Mouse (Mus musculus): ENCODE measurements at regions not wholly inside any gene's neighbourhood (a gene's known extent, or its start where the extent isn't known, plus 50 kb on each side); places are given as distances from the start of the nearest gene placed in this dataset.

DNA sequence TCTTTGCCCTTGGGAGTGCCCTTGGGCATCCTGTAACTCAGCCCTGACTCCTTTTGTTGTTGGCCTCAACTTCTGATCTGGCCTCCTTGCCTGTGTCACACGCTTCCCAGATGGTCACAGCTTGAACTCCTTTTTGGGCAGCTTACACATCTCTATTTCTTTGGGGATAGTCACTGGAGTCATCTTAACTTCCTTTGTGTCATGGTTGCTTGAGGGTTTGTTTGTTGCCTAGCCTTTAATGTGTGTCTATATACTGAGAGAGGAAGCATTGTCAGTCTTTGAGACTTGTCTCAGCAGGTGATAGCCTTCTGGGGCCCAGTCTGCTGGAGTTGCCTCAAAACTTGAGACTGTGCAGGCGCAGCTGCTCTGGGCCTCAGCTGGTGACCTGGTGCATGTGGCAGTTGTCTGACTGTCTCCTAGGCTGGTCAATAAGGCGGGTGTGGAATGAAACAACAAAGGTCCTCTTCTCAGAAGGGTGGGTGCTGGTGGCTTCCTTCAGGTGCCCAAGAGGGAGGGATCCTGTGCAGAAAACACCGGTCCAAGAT lies 157.5 kb downstream of the Tpra1 start:
- TF ChIP-seq CTCF (IDR thresholded peaks at IDR 0.05; ENCODE audit: extremely low read depth, insufficient read depth, low read length): no peak
- no peak for TF ChIP-seq POLR2A (IDR thresholded peaks at IDR 0.05; ENCODE audit: extremely low read depth, insufficient read depth, low read length)

Measured in cortical plate, adult 2 months (tissue).